Mouse (Mus musculus) bone marrow macrophage, adult 2 months (primary cell): ENCODE results near the gene Setx.

Source experiments
- CTCF ChIP-seq: IDR thresholded peaks from 2 replicates; pipeline ENCODE4 v1.5.1; 2012; ENCODE audit warnings: low read depth, mild to moderate bottlenecking, low read length, moderate library complexity
- POLR2A ChIP-seq: IDR thresholded peaks from 2 replicates; pipeline ENCODE4 v1.6.1; 2012; ENCODE audit warnings: mild to moderate bottlenecking, low read depth, low read length, borderline replicate concordance

- TF ChIP-seq CTCF (no peak), POLR2A (no peak)
These were observed 93.9 kb downstream of the Setx start for GRCm38 (mm10) chr2:29217897-29218296.
